Mouse (Mus musculus) CH12.LX (cell line): ENCODE results near the gene Creb3l2. TPM values are rescaled to one million over a fixed set of nuclear protein-coding genes. Genes with fewer than 3 reads are reported as not detected.

ENCODE experiments used
- DNase-seq: peaks from one replicate; pipeline ENCODE4 v3.0.0-alpha.2; 2013; ENCODE audit errors: extremely low read depth
- H3K27ac ChIP-seq: 2 replicates; pipeline ENCODE4 v1.5.1; 2012; ENCODE audit warnings: low read depth, mild to moderate bottlenecking, control low read depth, moderate library complexity; ENCODE audit not compliant: insufficient read depth
- H3K27me3 ChIP-seq: replicated peaks from 2 replicates; pipeline ENCODE3; 2012; ENCODE audit warnings: inconsistent platforms
- H3K36me3 ChIP-seq, 2 experiments: replicated peaks in 1 of 2; 2 replicates each; pipeline versions ENCODE3 to v1.6.1; 2012; ENCODE audit warnings: inconsistent platforms in 1 of 2, low read length in 1 of 2, mild to moderate bottlenecking in 1 of 2, mixed read lengths in 1 of 2, moderate library complexity in 1 of 2; ENCODE audit not compliant: control insufficient read depth in 1 of 2, insufficient read depth in 1 of 2
- H3K4me1 ChIP-seq, 2 experiments: 2 replicates each; pipeline ENCODE4 v1.6.1; 2012; ENCODE audit warnings: inconsistent platforms in 1 of 2, moderate library complexity in 1 of 2; ENCODE audit not compliant: insufficient read depth in 2 of 2, control insufficient read depth in 1 of 2
- H3K4me2 ChIP-seq: 2 replicates; pipeline ENCODE4 v1.6.1; 2012; ENCODE audit warnings: low read depth, mild to moderate bottlenecking, control low read depth; ENCODE audit not compliant: poor library complexity, insufficient read depth, severe bottlenecking
- H3K4me3 ChIP-seq, 3 experiments: fragments of 150-350 bp in 1 of 3; sonication (generic) in 1 of 3; replicated peaks in 1 of 3; 2 replicates each; pipeline versions ENCODE3 to v1.5.1; 2011 to 2012; ENCODE audit warnings: low read depth in 2 of 3, low read length in 2 of 3, mild to moderate bottlenecking in 2 of 3, moderate library complexity in 2 of 3, control low read depth in 1 of 3, improper control_type of control experiment in 1 of 3, inconsistent platforms in 1 of 3, mixed read lengths in 1 of 3; ENCODE audit not compliant: poor library complexity in 1 of 3
- H3K79me2 ChIP-seq: replicated peaks from 2 replicates; pipeline ENCODE4 v1.6.1; 2012; ENCODE audit warnings: mild to moderate bottlenecking, moderate library complexity; ENCODE audit not compliant: control insufficient read depth, poor library complexity, insufficient read depth, severe bottlenecking; ENCODE audit errors: extremely low read depth
- H3K9ac ChIP-seq: 2 replicates; pipeline ENCODE4 v1.6.1; 2012; ENCODE audit warnings: low read depth, mild to moderate bottlenecking, control low read depth, moderate library complexity; ENCODE audit not compliant: insufficient read depth
- H3K9me3 ChIP-seq: replicated peaks from 2 replicates; pipeline ENCODE3; 2012; ENCODE audit warnings: low read length, inconsistent platforms, mixed read lengths
- BHLHE40 ChIP-seq: IDR thresholded peaks from 2 replicates; pipeline ENCODE4 v1.6.1; 2011; ENCODE audit warnings: mild to moderate bottlenecking, low read depth, low read length, improper control_type of control experiment
- CHD1 ChIP-seq: IDR thresholded peaks from 2 replicates; pipeline ENCODE4 v1.6.1; 2012; ENCODE audit warnings: low read depth, low read length, improper control_type of control experiment, inconsistent platforms
- CHD2 ChIP-seq: IDR thresholded peaks from 2 replicates; pipeline ENCODE4 v1.6.1; 2011; ENCODE audit warnings: low read length, improper control_type of control experiment
- CTCF ChIP-seq, 2 experiments: IDR thresholded peaks in 1 of 2; conservative IDR thresholded peaks in 1 of 2; 2 replicates each; pipeline ENCODE4 v1.5.1; 2011 to 2012; ENCODE audit warnings: low read depth in 2 of 2, low read length in 2 of 2, improper control_type of control experiment in 1 of 2, inconsistent platforms in 1 of 2, mild to moderate bottlenecking in 1 of 2, moderate library complexity in 1 of 2
- E2F4 ChIP-seq: IDR thresholded peaks from 2 replicates; pipeline ENCODE4 v1.6.1; 2011; ENCODE audit warnings: low read depth, low read length, improper control_type of control experiment; ENCODE audit not compliant: insufficient replicate concordance
- ETS1 ChIP-seq: conservative IDR thresholded peaks from 2 replicates; pipeline ENCODE4 v1.6.1; 2012; ENCODE audit warnings: low read depth, mild to moderate bottlenecking, inconsistent platforms, low read length, improper control_type of control experiment, moderate library complexity
- HCFC1 ChIP-seq: IDR thresholded peaks from 2 replicates; pipeline ENCODE4 v1.6.1; 2012; ENCODE audit warnings: low read depth, mild to moderate bottlenecking, inconsistent platforms, low read length, improper control_type of control experiment
- MAFK ChIP-seq: IDR thresholded peaks from 2 replicates; pipeline ENCODE4 v1.6.1; 2011; ENCODE audit warnings: low read length, improper control_type of control experiment; ENCODE audit not compliant: insufficient replicate concordance
- MAX ChIP-seq: IDR thresholded peaks from 2 replicates; pipeline ENCODE4 v1.6.1; 2011; ENCODE audit warnings: low read length, improper control_type of control experiment
- MXI1 ChIP-seq: IDR thresholded peaks from 2 replicates; pipeline ENCODE4 v1.6.1; 2011; ENCODE audit warnings: mild to moderate bottlenecking, low read depth, low read length, improper control_type of control experiment
- MYC ChIP-seq: IDR thresholded peaks from 2 replicates; pipeline ENCODE4 v1.6.1; 2011; ENCODE audit warnings: low read depth, mild to moderate bottlenecking, improper control_type of control experiment, low read length
- NELFE ChIP-seq: IDR thresholded peaks from 2 replicates; pipeline ENCODE4 v1.6.1; 2011; ENCODE audit warnings: low read depth, low read length, improper control_type of control experiment
- NRF1 ChIP-seq: IDR thresholded peaks from 2 replicates; pipeline ENCODE4 v1.6.1; 2014; ENCODE audit warnings: low read depth, mild to moderate bottlenecking, inconsistent platforms, low read length, improper control_type of control experiment, moderate library complexity
- PAX5 ChIP-seq: IDR thresholded peaks from 2 replicates; pipeline ENCODE4 v1.6.1; 2012; ENCODE audit warnings: low read length, inconsistent platforms, mixed read lengths
- POLR2A ChIP-seq: IDR thresholded peaks from 2 replicates; pipeline ENCODE4 v1.6.1; 2011; ENCODE audit warnings: low read depth, mild to moderate bottlenecking, improper control_type of control experiment, low read length
- USF1 ChIP-seq: IDR thresholded peaks from 2 replicates; pipeline ENCODE4 v1.6.1; 2014; ENCODE audit warnings: low read depth, mild to moderate bottlenecking, inconsistent platforms, low read length, improper control_type of control experiment
- USF2 ChIP-seq: conservative IDR thresholded peaks from 2 replicates; pipeline ENCODE4 v1.6.1; 2011; ENCODE audit warnings: low read depth, low read length, improper control_type of control experiment
- ZKSCAN1 ChIP-seq: IDR thresholded peaks from 2 replicates; pipeline ENCODE4 v1.6.1; 2012; ENCODE audit warnings: low read depth, inconsistent platforms, low read length, improper control_type of control experiment, borderline replicate concordance
- ZNF384 ChIP-seq: IDR thresholded peaks from 2 replicates; pipeline ENCODE4 v1.6.1; 2012; ENCODE audit warnings: low read depth, low read length, improper control_type of control experiment, inconsistent platforms
- dilution Hi-C: fragments of 300-500 bp; cut with MboI; formaldehyde crosslinking; loops from 2 replicates; pipeline ENCODE4 v1.14.3; 2020; ENCODE audit warnings: low sequenced_read_pairs; ENCODE audit not compliant: extremely low pct_unique_long_range_greater_than_20kb, extremely low pct_ligation_motif_present
- in situ Hi-C: fragments of 300-500 bp; cut with MboI; formaldehyde crosslinking; loops from 3 replicates; pipeline ENCODE4 v1.14.3; 2019; ENCODE audit warnings: low sequenced_read_pairs, low pct_ligation_motif_present, low pct_unique_long_range_greater_than_20kb, mixed read lengths
- polyA plus RNA-seq: library from polyadenylated mRNA; unstranded; fragments of >175 nt; gene quantifications from 2 replicates; pipeline ENCODE4 v1.2.1, GENCODE M21; 2012; ENCODE audit warnings: low read depth; ENCODE audit not compliant: insufficient read length
- total RNA-seq, 2 experiments: library from RNA; depleted of rRNA; stranded (reverse); fragments of 300-350 nt in 1 of 2; fragments of >200 nt in 1 of 2; gene quantifications; 2 replicates each; pipeline ENCODE4 v1.2.3; 2012 to 2014

The Creb3l2 gene
- total and polyA plus RNA-seq, 3 experiments: 1.5 to 8.5 (median 7.0) TPM

DNA sequence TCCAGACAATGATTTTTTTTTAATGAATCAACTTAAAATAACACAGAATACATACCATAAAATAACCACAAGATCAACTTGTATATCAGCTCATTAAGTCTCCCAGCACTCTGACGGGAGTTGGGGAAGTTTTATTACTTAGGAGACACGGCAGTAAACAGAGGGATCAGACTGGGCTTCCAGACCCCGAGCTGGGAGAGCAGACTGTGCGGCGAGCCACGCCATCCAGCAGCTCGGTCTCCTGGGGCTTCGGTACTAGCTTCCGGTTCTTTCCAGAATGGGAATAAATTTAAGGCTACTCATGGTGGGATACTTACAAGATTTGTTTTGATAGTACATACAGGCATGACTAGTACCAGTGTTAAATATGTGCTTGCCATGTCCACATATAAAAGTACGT lies 109.1 kb downstream of the Creb3l2 start:
- H3K9me3 ChIP-seq: no peaks in the 10 kb centered on the region
- dilution Hi-C loops (no loop called here), in situ Hi-C loops (loop anchor here (25.0 kb wide), 1 partner anchor 646 kb away; no protein-coding TSS in a partner anchor)
- DNase-seq: no peak
- no peak overlapping the region for H3K27ac ChIP-seq
- no peak for TF ChIP-seq NRF1
- TF ChIP-seq CHD2: no peak
- TF ChIP-seq NELFE: no peak
- no peak for TF ChIP-seq MYC
- TF ChIP-seq CTCF (conservative IDR thresholded peaks at IDR 0.05 in 1 of 2, IDR thresholded peaks at IDR 0.05 in 1 of 2; ENCODE audit: low read depth in 2 of 2, low read length in 2 of 2): no peak
- no peak for TF ChIP-seq BHLHE40
- TF ChIP-seq PAX5: no peak
- TF ChIP-seq E2F4: no peak
- H3K27me3 ChIP-seq: no peaks in the 10 kb centered on the region
- H3K36me3 ChIP-seq: peaks cover 63 to 68% of the 10 kb centered on the region in 2 experiments
- no peak overlapping the region for H3K9ac ChIP-seq
- peaks cover 2 to 12% of the 10 kb centered on the region in 2 experiments; a peak in 2 of 4 replicates for H3K4me1 ChIP-seq
- no peak overlapping the region for H3K4me2 ChIP-seq
- no peak overlapping the region for H3K4me3 ChIP-seq
- no peaks in the 10 kb centered on the region for H3K79me2 ChIP-seq

DNA sequence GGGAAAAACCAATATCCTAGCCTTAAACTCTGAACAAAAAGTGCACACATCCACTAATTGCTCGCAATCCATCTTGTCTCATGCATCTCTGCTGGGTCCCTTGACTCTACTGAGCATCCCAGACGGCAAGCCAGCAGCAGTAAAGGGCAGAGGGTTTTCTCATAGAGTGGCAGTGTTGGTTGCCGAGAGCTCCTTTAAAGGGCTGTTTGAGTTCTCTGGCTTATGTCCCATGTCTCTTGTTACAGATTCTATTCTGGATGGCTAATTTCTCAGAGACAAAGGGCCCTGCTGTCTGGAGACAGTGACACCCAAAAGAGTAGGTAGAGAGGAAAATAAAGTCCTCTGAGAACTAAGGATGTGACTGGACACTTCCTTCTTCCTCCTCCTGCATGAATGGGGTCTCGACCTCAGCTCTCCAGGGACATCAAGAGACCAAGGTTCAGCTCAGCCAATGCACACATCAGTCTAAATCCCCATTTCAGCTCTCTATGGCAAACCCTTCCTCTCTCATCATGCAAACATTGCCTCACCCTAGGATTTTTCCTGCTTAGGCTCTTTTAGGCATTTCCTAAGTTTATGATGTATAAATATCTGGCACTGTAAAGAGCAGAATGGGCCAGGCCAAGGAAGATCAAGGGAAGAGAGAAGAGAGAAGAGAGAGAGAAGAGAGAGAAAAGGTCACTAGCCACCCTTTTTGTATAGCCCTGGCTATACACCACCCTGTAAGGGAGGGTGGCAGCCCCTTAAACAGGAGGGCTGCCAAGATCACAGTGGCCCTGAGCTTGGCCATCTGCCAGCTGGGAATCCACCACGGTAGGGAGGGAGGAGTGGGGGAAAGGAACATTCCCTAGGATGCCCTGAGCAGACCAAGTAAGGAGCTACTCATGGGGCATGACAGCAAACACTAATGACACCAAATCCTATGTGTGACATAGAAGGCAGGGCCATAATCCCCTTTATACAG lies 111.8 kb downstream of the Creb3l2 start:
- in situ Hi-C loops: loop anchor here (25.0 kb wide), 1 partner anchor 643 kb away; no protein-coding TSS in a partner anchor
- H3K27me3 ChIP-seq: no peaks in the 10 kb centered on the region
- no peaks in the 10 kb centered on the region for H3K79me2 ChIP-seq
- H3K36me3 ChIP-seq: peaks cover 44% of the 10 kb centered on the region in 2 experiments
- no peak overlapping the region for H3K9ac ChIP-seq
- no peak overlapping the region for H3K4me2 ChIP-seq
- no peaks in the 10 kb centered on the region for H3K9me3 ChIP-seq
- no peak overlapping the region for H3K27ac ChIP-seq
- dilution Hi-C loops: no loop called here
- no peak overlapping the region for H3K4me3 ChIP-seq
- H3K4me1 ChIP-seq: peaks cover 2 to 19% of the 10 kb centered on the region in 2 experiments; a peak in 2 of 4 replicates
- TF ChIP-seq ETS1: no peak
- TF ChIP-seq ZNF384: no peak
- TF ChIP-seq POLR2A: no peak
- no peak for TF ChIP-seq ZKSCAN1
- no peak for TF ChIP-seq HCFC1
- TF ChIP-seq CHD1: no peak
- no peak for TF ChIP-seq MXI1
- no peak for TF ChIP-seq MYC
- TF ChIP-seq USF2: no peak
- TF ChIP-seq MAX: no peak
- TF ChIP-seq USF1: no peak
- TF ChIP-seq MAFK: no peak
- TF ChIP-seq NELFE: no peak
- DNase-seq: no peak
